Mouse (Mus musculus) gastrocnemius, adult 8-10 months (tissue): Measurements from ENCODE around the gene Cobl. TPM values are rescaled to one million over a fixed set of nuclear protein-coding genes. Genes with fewer than 3 reads are reported as not detected.
A peak's percentile ranks its signal among the peaks of the same experiment; 100 is the strongest.

Experiments
- DNase-seq, 2 experiments: peaks; one replicate each; pipeline ENCODE4 v3.0.0; 2022; ENCODE audit warnings: low spot score in 2 of 2
- total RNA-seq, 4 experiments: library from RNA; stranded (reverse); gene quantifications; 2 replicates each; pipeline ENCODE4 v1.2.4; 2022

The Cobl gene
- total RNA-seq, 4 experiments from 2014 or later, result 116 to 159 (median 133) TPM

DNA sequence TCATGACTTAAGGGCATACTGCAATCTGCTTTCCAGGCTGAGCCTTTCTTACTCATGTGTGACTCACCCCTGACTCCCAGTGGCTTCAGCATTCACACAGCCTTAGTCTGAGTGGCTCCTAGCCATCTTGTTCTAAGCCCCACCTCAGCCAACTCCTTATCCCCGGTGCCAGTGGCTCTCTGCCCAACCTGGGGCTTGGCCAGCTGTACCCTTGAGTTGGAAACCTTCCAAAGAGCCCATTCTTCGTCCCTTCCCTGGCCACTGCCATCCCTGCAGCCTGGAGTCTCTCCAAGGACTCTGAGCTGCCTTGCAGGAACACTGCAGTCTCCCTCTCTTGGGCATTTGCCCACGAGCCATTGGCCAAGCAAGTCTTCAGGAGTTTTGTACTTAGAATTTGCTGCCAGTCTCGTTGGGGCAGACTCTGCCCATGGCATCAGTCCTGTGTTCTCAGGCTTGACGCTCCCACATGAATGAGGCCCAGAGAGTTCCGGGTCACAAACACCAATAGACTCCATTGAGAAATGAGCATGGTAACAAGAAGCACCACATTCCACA is 233.2 kb downstream of the Cobl start:
- DNase-seq, result peak; percentile 4 to 6

DNA sequence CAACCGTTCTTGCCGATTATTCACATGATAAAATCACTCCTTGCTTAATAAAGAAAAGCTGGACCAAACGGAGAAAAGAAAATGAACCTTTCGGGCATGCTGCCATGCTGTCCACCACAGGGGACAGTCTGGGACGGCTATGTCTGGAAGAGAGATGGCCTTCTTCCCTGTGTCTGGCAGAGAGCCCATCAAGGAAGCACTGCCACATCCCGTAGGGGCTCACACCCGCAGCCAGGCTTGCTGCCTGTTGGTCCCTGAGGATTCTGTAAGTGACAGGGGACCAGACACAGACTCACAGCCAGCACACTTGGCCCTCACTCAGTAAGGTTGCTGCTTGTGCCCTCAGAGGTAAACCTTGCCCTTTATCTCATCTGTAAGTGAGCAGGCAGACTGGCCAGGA is 235.3 kb downstream of the Cobl start:
- no peak for DNase-seq

DNA sequence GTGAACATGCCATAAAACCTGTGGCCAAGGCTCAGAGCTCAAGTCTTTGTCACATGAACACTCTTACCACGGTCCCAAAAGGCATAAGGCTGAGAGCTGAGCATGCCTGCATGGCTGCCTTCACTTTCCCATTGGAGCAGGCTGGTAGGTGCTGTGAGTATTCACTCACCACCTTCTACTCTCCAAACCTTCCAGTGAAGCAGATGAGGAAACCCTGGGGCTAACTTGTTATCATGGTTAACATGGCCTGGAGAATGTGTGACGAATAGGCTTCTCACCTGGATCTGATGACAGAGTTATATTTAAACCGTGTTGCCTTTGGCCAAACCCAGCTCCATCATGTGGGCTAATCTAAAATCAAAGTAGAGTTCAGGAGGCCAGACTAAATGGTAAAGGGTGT is 237.4 kb downstream of the Cobl start:
- no peak for DNase-seq

DNA sequence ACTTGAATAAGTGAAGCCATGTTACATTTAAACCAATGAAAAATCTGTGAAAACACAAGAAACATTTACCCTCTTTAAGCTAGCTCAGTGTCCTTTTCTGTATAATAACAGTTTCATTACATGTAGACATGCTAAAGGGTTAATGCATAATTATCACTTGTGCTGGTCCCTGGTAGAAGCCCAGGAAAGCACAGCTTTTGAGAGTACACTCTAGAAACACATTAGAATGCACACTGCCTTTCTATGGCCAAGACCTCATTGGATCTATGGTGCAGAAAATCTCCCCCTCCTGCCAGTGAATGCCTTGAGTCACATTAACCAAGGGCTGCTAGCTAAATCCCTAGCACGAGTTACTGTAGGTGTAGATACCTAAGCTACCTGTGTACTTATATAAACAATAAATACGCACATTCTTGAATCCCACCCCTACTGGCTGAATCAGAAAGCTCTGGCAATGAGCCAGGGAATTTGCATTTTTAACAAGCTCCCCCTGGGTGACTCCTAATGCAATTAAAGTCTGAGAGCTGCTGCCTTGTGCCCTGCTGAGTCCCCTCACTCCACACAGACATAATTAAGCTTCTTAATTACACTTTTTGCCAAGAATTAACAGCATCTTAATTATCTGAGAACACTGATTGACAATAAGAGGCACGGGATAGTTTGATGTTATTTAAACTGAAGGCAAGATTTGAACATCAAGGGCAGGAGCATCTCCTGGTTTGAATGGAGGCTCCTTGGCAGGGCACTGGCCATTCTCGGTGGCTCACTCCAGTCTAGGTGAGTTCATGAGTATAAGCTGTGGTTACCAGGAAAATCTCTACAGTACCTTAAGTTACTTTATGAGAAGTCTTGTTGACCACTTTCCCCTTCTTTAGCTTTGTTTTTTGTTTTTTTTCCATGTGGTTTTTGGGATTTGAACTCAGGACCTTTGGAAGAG is 244.9 kb downstream of the Cobl start:
- no peak for DNase-seq

DNA sequence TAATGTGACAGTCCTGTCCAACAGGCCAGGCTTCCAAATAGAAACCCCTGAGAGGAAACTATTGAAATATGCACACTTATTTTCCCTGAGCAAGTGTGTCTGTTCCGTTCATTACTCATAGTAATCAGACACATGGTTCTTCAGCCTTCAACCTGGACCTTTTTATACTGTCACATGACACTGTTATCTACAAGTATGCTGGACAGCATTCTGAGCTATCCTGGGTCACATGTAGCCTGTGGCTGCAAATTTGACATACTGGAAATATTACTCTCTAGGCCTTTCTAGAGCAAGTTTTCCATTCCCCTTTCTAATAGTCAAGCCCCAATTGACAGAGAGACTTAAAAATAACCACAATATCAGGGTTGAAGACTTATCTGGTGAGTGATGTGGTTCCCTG is 247.9 kb downstream of the Cobl start:
- no peak for DNase-seq

DNA sequence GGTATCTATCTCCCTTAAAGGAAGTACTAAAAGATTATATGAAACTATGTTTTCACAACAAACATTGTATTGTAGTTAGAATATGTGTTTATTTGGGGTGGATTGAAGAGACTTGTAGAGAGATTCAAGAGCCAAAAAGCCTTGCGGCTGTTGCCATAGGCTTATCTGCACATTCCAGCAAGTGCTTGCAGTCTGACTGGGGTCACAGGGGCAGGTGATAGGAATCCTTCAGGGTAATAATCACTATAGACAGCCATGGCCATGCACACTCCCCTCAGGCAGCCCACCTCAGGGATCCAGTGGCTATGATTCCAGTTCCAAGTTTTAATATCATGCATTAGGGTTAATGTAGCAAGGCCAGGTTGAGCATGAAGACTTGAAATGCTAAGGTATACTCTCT is 249.2 kb downstream of the Cobl start:
- DNase-seq, result no peak

DNA sequence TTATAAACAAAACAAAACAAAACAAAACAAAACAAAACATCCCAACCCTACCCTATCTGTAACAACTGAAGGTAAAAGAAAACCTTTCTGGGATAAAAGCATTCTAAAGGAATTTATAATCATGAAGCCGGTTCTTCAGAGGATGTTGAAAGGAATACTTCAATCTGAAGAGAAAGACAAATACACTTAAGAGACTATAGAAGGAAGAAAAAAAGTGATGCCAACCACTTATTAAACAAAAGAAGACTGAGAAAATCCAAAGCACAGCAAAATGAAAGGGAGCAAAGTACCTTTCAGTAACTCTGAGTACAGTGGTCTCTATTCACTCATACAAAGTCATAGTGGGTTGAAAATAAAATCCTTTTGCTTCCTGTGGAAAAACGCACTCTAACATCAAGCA is 256.2 kb downstream of the Cobl start:
- DNase-seq, result no peak

DNA sequence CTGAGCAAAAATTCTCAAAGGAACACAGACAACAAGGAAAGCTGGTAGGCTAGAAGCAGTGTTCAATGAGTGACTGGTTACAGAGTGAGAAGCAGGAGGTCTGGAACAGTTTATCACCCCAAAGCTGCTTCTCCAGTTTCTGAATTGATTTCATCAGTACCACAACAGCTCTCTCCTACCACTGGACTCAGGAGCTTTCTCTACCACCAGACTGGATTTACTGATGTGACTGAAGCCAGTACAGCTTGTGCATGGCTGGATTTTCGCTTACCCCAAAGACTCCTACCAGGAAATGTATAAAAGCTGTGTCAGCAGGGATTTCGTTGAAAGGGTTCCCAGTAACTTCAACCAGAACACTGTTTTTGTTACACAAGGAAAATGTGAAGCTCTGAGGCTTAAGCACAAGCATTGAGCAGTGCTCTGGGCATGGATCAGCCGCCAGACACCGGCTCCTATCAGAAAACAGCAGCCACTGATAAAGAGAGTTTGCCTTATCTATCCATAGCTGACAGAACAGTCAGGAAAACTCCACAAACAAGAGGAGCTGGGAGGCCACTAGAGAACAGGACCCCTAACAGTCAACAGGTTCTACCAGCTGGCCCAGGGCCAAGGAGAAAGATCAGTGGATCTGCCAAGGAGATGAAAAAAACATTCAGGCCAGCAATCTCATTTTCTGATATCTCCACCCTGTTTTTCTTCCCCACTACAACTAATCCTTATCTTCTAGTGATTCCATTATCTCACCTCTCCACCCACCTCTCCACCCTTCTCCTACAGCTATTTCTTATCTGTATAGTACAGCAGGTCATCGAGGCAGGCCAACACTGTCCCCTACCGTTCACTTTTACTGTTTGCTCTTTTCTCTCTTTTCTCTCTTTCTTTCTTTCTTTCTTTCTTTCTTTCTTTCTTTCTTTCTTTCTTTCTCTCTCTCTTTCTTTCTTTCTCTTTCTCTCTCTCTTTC is 259.3 kb downstream of the Cobl start:
- DNase-seq, result no peak

DNA sequence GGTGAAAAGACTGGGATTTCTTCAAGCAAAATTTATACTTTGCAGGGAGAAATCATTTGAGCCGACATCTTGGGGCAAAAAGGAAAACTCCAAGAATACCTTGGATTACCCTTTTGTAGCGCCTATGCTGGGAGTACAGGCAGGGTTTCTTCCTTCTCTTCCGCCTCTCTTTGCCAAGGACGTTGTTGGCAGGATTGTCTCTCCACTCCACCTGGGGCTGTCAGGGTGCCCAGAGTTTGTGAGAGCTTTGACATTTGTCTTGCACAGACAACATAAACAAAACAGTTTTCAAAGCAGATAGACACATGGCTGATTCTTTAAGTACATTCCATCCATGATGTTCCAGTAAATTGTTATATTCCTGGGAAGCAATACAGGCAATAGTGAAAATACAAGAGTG is 265.3 kb downstream of the Cobl start:
- no peak for DNase-seq

DNA sequence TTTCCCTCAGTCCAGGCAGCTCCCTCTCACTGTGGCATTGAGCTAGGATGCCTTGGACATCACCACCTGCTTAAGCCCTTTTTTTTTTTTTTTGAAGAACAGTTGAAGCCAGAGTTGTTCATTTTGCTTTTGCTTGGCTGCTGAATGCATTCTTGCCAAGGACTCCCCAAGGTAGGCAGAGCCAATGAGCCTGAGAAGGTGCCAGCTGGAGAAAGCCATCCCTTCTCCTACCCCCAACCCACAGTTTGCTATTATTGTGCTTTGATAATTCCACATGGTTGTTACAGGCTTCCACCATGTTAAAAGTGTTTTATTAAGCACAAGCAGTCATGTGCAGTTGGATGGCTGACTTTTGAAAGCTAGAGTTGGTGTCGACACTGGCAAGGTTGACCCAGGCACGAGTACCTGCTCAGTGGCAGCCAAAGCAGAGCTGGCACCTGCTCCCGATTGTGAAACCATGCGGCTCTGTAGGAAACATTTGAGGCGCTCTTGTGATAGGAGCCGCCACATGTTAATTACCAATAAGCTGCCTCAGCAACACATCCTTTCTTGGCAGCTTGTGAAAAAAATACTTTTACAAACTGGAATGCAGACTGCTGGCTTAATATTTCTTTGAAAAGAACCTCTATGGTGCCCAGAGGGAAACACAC is 265.9 kb downstream of the Cobl start:
- DNase-seq, result no peak

DNA sequence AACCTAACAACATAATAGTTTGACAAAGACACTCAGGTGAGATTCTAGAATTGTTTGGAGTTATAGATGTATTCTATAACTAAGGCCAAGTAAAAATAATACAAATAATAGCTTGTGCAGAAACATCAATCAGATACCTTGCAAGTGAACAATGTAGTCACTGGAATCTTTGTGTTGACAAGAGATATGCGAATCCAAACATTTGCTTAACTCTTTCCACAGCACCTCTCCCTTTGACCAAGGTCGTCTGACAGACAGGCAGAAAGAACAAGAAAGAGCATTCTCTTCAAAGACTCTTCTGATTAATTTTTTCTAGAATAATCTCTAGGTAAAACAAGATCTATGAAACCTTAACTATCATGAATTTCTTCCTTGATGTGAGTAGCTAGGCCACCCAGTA is 266.7 kb downstream of the Cobl start:
- no peak for DNase-seq

DNA sequence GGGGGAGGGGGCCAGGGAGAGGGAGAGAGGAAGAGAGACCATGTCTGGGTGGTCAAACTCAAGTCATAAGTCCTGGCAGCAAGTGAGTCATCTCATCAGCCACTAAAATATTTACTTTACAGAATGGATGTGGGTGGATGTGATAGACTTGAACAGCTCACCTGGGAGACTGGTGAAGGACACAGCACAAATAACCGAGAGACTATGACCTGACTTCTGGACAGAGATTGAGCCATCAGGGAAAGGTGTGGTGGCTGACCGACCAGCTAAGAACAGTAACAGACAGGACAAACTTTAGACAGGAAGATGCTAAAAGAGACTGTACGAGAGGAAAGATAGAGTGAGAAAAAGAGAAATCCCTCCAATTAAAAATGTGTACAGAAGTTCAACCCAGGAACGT is 267.2 kb downstream of the Cobl start:
- DNase-seq, result no peak

DNA sequence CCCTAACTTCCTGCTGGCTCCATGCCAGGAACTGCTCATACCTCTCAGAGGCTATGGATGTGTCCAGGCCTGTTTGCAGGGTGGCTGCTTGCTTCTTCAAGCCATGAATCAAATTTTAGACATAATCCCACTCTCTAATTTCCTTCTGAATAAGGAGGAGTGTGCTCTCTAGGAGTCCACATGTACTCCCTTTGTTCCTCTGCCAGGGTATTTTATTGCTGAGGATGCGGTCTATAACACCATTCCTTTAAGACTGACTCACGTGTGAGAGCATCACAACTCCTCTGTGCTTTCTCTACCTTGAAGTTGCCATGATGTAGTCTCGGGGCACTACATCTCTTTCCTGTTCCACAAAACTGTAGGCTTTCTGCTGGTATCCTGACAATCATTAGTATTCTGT is 269.4 kb downstream of the Cobl start:
- DNase-seq, result no peak

DNA sequence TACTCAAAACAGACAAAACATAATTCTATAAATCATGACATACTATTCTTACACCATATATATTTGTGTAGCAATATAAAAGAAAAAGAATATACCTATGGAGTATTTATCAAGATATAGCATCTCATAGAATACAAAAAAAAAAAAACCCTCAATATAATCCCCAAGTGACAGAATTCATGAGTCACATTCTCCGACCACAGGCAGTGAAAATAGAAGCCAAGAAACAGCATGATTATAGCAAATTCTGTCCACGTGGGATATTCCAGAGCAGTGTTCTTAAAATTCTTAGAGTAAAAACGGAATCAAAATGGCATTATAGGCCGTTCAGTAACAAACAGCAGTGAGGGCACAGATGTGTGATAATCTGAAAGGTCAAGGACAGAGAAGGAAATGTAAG is 271.4 kb downstream of the Cobl start:
- no peak for DNase-seq

DNA sequence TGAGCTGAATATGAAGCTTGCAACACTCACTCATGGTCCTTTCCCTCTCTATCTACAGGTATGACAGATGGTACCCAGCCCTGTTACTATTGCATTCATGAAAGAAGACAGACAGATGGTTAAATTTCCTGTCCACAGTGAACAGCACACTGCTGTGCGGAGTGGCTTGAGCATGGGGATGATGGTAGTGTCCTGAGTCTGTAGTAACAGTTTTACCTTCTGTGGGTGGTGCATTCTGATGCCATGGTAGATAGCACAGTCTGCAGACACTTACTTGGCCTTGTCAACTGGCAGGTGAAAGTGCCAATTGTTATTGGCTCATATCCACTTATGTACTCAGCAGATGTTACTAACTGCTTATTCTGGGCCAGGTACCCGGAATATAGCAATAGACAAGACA is 273.4 kb downstream of the Cobl start:
- DNase-seq, result no peak

DNA sequence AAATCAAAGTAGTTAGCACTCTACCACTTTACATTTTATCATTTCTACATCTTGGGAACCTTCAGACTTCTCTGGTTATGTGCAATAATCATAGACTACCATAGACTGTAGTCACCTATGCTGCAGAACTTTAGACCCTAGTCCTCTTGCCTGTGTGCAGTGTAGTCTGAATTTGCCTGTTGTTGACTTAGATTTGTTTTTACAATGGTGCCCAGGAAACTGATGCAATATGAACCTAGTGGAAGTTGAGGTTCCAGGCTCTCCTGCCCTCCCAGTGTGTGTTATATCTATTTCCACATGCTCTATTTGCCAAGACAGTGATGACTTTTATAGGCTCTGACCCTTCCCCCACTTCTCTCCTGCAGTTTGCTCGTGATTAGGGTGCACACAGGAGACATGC is 274.3 kb downstream of the Cobl start:
- no peak for DNase-seq
